In genomic region chr19:45749243-45750043, GRCm38 (mm10) we compare ENCODE assay signal across 7 mouse cellular contexts. TPM values are rescaled to one million over a fixed set of nuclear protein-coding genes. Genes with fewer than 3 reads are reported as not detected.
DNase-seq lines count a peak whose midpoint lies in the region; ATAC-seq lines count a peak whose summit lies in the region.

Gene Npm3 (minus strand): TSS chr19:45749591.

- WGBS in intestine, embryonic 15.5 days = under 1% methylated on average over 60 of the region's 60 CpGs
- WGBS in midbrain, embryonic 11.5 days = under 1% methylated on average over 44 of the region's 60 CpGs

- ATAC-seq in intestine, embryonic 15.5 days = peak; percentile 81
- ATAC-seq in midbrain, embryonic 11.5 days (ENCODE audit: low FRiP score) = peak; percentile 85

- H3K27me3 ChIP-seq in intestine, embryonic 15.5 days (replicated peaks) = peaks cover 24% of the 10 kb centered on the region
- H3K27me3 ChIP-seq in midbrain, embryonic 11.5 days (ENCODE audit: control insufficient read depth, insufficient read depth, low read length) = peaks cover 29% of the 10 kb centered on the region

- H3K4me3 ChIP-seq in intestine, embryonic 15.5 days (replicated peaks) = peak within 1 kb of the TSS; percentile 92
- peak within 1 kb of the TSS; percentile 85 for H3K4me3 ChIP-seq in midbrain, embryonic 11.5 days (ENCODE audit: low read depth, low read length)

- H3K9me3 ChIP-seq in intestine, embryonic 15.5 days = no peaks in the 10 kb centered on the region
- no peaks in the 10 kb centered on the region for H3K9me3 ChIP-seq in midbrain, embryonic 11.5 days (ENCODE audit: control insufficient read depth, low read length)

- peaks cover 21% of the 10 kb centered on the region for H3K4me1 ChIP-seq in intestine, embryonic 15.5 days (replicated peaks)
- peaks cover 12% of the 10 kb centered on the region for H3K4me1 ChIP-seq in midbrain, embryonic 11.5 days (ENCODE audit: control insufficient read depth, insufficient read depth, low read length)

- H3K27ac ChIP-seq in intestine, embryonic 15.5 days = 0 out of 2 replicates have a peak within 1 kb of the TSS, but pooled peaks have one; percentile 36
- H3K27ac ChIP-seq in midbrain, embryonic 11.5 days (ENCODE audit: low read depth, low read length) = no peak within 1 kb of the TSS

- intact Hi-C loops in gastrocnemius, postnatal 36 days (cut with DNase I) = loop anchor here (5.0 kb wide), 1 partner anchor 527 kb away; no protein-coding TSS in a partner anchor
- intact Hi-C loops in left cerebral cortex, postnatal 36 days (cut with DNase I) = loop anchor here (2.0 to 5.0 kb wide), 2 partner anchors 175 to 527 kb away; no protein-coding TSS in a partner anchor

- DNase-seq in adrenal gland, adult 2 months = peak; percentile 91
- DNase-seq in embryo, embryonic 11 days = peak; percentile 93
- DNase-seq in gastrocnemius, postnatal 36 days = peak; percentile 74 to 75
- peak; percentile 74 to 75 for DNase-seq in left cerebral cortex, postnatal 36 days (ENCODE audit: low spot score in 2 of 2)
- peak; percentile 99 for DNase-seq in midbrain, embryonic 11.5 days (ENCODE audit: low spot score, missing footprints)
- peak; percentile 48 for DNase-seq in skeletal muscle tissue, adult 2 months (ENCODE audit: low read depth, low spot score)

- H3K9ac ChIP-seq in intestine, embryonic 15.5 days = peak within 1 kb of the TSS; percentile 86
- peak within 1 kb of the TSS; percentile 80 for H3K9ac ChIP-seq in midbrain, embryonic 11.5 days (ENCODE audit: low read length)

- H3K36me3 ChIP-seq in intestine, embryonic 15.5 days = peaks cover 17% of the 10 kb centered on the region
- peaks cover 12% of the 10 kb centered on the region; the same call in 1 of the 2 replicates for H3K36me3 ChIP-seq in midbrain, embryonic 11.5 days (ENCODE audit: control insufficient read depth, insufficient read depth, low read length)

- peak within 1 kb of the TSS; percentile 86 for H3K4me2 ChIP-seq in intestine, embryonic 15.5 days (replicated peaks)
- peak within 1 kb of the TSS; percentile 93 for H3K4me2 ChIP-seq in midbrain, embryonic 11.5 days

RNA-seq across cellular contexts. Expression of gene Npm3, which starts in this region (rescaled TPM):
- total RNA-seq in adrenal gland, adult 2 months (2021) = 10 to 100 TPM; 26.1 to 27.6 TPM
- polyA plus RNA-seq in adrenal gland, adult 2 months (2012; rRNA removed) = 52.2 and 53.3 TPM in 2 replicates
- 10 to 100 TPM; 10.6 to 12.0 TPM for total RNA-seq in gastrocnemius, postnatal 36 days (2021)
- 13.4 and 14.7 TPM in 2 replicates for polyA plus RNA-seq in intestine, embryonic 15.5 days (2015; fragmentation: Nextera tagmentation; extraction: Ambion mirVana)
- 1 to 10 TPM; 5.4 to 5.8 TPM for total RNA-seq in left cerebral cortex, postnatal 36 days (2021)
- 9.3 and 10.4 TPM in 2 replicates for polyA plus RNA-seq in midbrain, embryonic 11.5 days (2014; fragmentation: Nextera tagmentation; extraction: Ambion mirVana)

Comparison
In these comparisons a context has a peak if more than half of its experiments do, and no peak if none do; other contexts are left out.
1. DNase-seq: peak in every context shown above with its lines; median percentile 99 in midbrain, embryonic 11.5 days; 93 in embryo, embryonic 11 days; 91 in adrenal gland, adult 2 months; 74 in gastrocnemius, postnatal 36 days; 74 in left cerebral cortex, postnatal 36 days; 48 in skeletal muscle tissue, adult 2 months.